Mouse (Mus musculus) bone marrow, adult 2 months (tissue): ENCODE results near the gene Pde4c. TPM values are rescaled to one million over a fixed set of nuclear protein-coding genes. Genes with fewer than 3 reads are reported as not detected.

Experiments used
- H3K27ac ChIP-seq: fragments of 200-500 bp; 2 replicates; pipeline ENCODE4 v1.5.1; 2012; ENCODE audit warnings: low read depth, mild to moderate bottlenecking, control low read depth, inconsistent platforms, low read length; ENCODE audit not compliant: control insufficient read depth, poor library complexity, insufficient read depth
- H3K4me1 ChIP-seq: fragments of 200-500 bp; 2 replicates; pipeline ENCODE4 v1.6.1; 2011; ENCODE audit warnings: low read length; ENCODE audit not compliant: control insufficient read depth, insufficient read depth
- H3K4me3 ChIP-seq: fragments of 200-500 bp; replicated peaks from 2 replicates; pipeline ENCODE3; 2011; ENCODE audit warnings: mild to moderate bottlenecking, low read depth, low read length, control low read depth; ENCODE audit not compliant: control insufficient read depth
- CTCF ChIP-seq: fragments of 200-500 bp; IDR thresholded peaks from 2 replicates; pipeline ENCODE4 v1.5.1; 2011; ENCODE audit warnings: low read length, control low read depth; ENCODE audit not compliant: control insufficient read depth, insufficient read depth
- POLR2A ChIP-seq: fragments of 200-500 bp; IDR thresholded peaks from 2 replicates; pipeline ENCODE4 v1.6.1; 2011; ENCODE audit warnings: low read depth, mild to moderate bottlenecking, control low read depth, low read length, borderline replicate concordance; ENCODE audit not compliant: control insufficient read depth
- WGBS: fragments of 180-500 bp; shearing (Covaris S2); methylation state at CpG from one replicate; pipeline ENCODE4 v1.1.7; 2018; 5-methylcytosine and 5-hydroxymethylcytosine counted together
- polyA plus RNA-seq: library from polyadenylated mRNA; stranded (reverse); fragments of >200 nt; gene quantifications from 2 replicates; pipeline ENCODE4 v1.2.4, GENCODE M21; 2011; ENCODE audit warnings: low replicate concordance; ENCODE audit not compliant: missing spikeins, insufficient read depth, insufficient read length

Gene Pde4c
- polyA plus RNA-seq, 1 experiment: 3.2 TPM

GRCm38 (mm10) chr8:70773410-70773809 is 49.9 kb downstream of the Pde4c start:
- WGBS: 82% methylated on average over 5 of the region's 5 CpGs
- TF ChIP-seq CTCF: no peak
- no peak for TF ChIP-seq POLR2A
- H3K4me3 ChIP-seq: no peak overlapping the region
- peaks cover 10% of the 10 kb centered on the region for H3K4me1 ChIP-seq
- no peak overlapping the region for H3K27ac ChIP-seq

- Histone ChIP-seq H3K4me3 (no peak overlapping the region), H3K27ac (no peak overlapping the region), H3K4me1 (peaks cover 6% of the 10 kb centered on the region)
- TF ChIP-seq POLR2A (no peak), CTCF (no peak)
- WGBS: 55% methylated on average over 9 of the region's 9 CpGs
Measured at GRCm38 (mm10) chr8:70773833-70774232, 50.3 kb downstream of the Pde4c start.

GRCm38 (mm10) chr8:70774740-70775139 is 51.2 kb downstream of the Pde4c start:
- TF ChIP-seq POLR2A: no peak
- TF ChIP-seq CTCF: no peak
- 90% methylated on average over 18 of the region's 18 CpGs for WGBS
- H3K27ac ChIP-seq: no peak overlapping the region
- H3K4me3 ChIP-seq: no peak overlapping the region
- H3K4me1 ChIP-seq: peaks cover 3% of the 10 kb centered on the region; the same call in 1 of the 2 replicates

- WGBS: 85% methylated on average over 5 of the region's 5 CpGs
- TF ChIP-seq POLR2A: no peak
- no peak for TF ChIP-seq CTCF
- H3K4me1 ChIP-seq: peaks cover 3% of the 10 kb centered on the region; the same call in 1 of the 2 replicates
- no peak overlapping the region for H3K27ac ChIP-seq
- H3K4me3 ChIP-seq: no peak overlapping the region
Measured at GRCm38 (mm10) chr8:70775227-70775626, 51.7 kb downstream of the Pde4c start.

GRCm38 (mm10) chr8:70775851-70776495 is 52.5 kb downstream of the Pde4c start:
- peak overlapping the region; percentile 71 for H3K4me3 ChIP-seq
- WGBS: 3% methylated on average over 34 of the region's 34 CpGs
- peak overlapping the region; percentile 71 for H3K27ac ChIP-seq
- peaks cover 3% of the 10 kb centered on the region; the same call in 1 of the 2 replicates for H3K4me1 ChIP-seq
- TF ChIP-seq POLR2A (no peak), CTCF (no peak)

- TF ChIP-seq POLR2A (peak; percentile 55; the same call in 1 of the 2 replicates), CTCF (peak; percentile 1; the same call in 1 of the 2 replicates)
- Histone ChIP-seq H3K27ac (peak within 1 kb of the TSS; percentile 96), H3K4me1 (peaks cover 3% of the 10 kb centered on the region; the same call in 1 of the 2 replicates), H3K4me3 (peak within 1 kb of the TSS; percentile 85)
- WGBS: under 1% methylated on average over 94 of the region's 94 CpGs
Measured at GRCm38 (mm10) chr8:70776496-70777444, 53.2 kb downstream of the Pde4c start, which contains the start of gene Pik3r2. Gene Pik3r2, minus strand, starts transcription at chr8:70776713.

GRCm38 (mm10) chr8:70780093-70780492 is 56.6 kb downstream of the Pde4c start:
- Histone ChIP-seq H3K27ac (no peak overlapping the region), H3K4me3 (no peak overlapping the region), H3K4me1 (no peaks in the 10 kb centered on the region; the same call in 1 of the 2 replicates)
- 82% methylated on average over 11 of the region's 11 CpGs for WGBS
- TF ChIP-seq POLR2A: peak; percentile 6; the same call in 1 of the 2 replicates
- TF ChIP-seq CTCF: no peak

GRCm38 (mm10) chr8:70786291-70787050 is 63.0 kb downstream of the Pde4c start:
- Histone ChIP-seq H3K27ac (no peak overlapping the region), H3K4me3 (no peak overlapping the region), H3K4me1 (no peaks in the 10 kb centered on the region; the same call in 1 of the 2 replicates)
- TF ChIP-seq POLR2A: no peak
- TF ChIP-seq CTCF: no peak
- 93% methylated on average over 25 of the region's 25 CpGs for WGBS
